Mouse (Mus musculus): ENCODE results near the gene Robo2.

DNA sequence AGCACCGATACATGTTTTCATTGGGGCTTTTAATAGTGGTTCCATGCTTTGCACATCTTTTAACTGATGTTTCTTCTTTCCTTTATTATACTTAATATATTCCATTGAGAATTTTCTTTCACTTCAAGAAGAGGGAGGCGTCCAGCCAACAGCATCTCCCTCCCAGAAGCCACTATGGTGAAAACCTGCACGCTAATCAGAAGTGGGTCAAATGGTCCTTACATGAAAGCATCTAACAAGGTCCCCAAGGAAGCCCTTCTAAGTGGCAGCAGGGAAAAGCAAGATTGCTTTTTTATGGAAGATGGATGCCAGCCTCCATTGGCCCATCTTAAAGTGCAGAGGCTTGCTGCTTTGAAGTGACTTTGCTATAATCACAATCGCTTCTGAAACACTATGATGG lies 300.5 kb downstream of the Robo2 start:
- TF ChIP-seq CTCF (IDR thresholded peaks at IDR 0.05; ENCODE audit: low read depth) (no peak), EP300 (IDR thresholded peaks at IDR 0.05; ENCODE audit: low read depth) (no peak)

Data from liver, embryonic 14.5 days (tissue).